Mouse (Mus musculus) kidney, adult 18-20 months (tissue): ENCODE results near the gene Thap2.

Experiments
- DNase-seq: peaks from one replicate; pipeline ENCODE4 v3.0.0; 2021

The Thap2 gene

DNA sequence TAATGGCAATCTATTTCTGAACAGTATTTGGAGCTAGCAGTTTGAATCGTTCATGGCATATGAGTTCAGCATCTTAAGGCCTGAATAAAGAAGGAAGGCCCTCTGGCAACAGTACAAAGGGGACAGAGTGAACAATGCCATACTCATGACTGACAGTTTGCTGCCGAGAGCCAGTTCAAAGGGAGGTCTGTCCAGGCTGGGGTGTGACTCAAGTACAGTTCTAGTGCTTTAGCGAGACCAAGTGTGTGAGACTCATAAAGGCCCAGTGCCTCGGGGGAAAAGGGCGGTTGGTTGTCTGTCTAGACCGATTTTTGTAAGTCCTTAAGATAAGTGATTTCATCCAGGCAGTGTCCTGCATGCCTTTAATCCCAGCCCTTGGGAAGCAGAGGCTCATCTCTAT lies 29.7 kb downstream of the Thap2 start:
- DNase-seq, result no peak

- no peak for DNase-seq
Observed at GRCm38 (mm10) chr10:115350810-115351397, 33.3 kb downstream of the Thap2 start.

DNA sequence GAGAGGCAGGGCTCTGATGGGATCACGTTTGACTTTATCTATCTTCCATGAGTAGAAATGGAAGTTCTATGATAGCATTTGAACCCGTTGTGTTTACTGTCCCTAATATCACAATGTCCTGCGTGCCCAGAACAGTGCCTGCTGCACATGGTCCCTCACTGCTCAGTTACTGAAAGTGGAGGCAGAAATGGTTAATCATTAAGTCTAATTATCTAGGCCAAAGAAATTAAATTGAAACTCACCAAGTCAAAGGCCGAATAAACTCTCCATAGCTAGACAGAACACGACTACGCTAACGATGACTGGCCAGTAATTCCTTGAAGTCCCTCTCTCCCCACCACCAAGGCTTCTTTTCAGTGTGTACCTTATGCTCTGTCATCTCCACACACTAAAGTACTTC lies 34.7 kb downstream of the Thap2 start:
- DNase-seq, result peak; percentile 53

- DNase-seq, result peak; percentile 25
Observed at GRCm38 (mm10) chr10:115349029-115349428, 35.2 kb downstream of the Thap2 start.

- DNase-seq, result no peak
Observed at GRCm38 (mm10) chr10:115348131-115348530, 36.1 kb downstream of the Thap2 start.

DNA sequence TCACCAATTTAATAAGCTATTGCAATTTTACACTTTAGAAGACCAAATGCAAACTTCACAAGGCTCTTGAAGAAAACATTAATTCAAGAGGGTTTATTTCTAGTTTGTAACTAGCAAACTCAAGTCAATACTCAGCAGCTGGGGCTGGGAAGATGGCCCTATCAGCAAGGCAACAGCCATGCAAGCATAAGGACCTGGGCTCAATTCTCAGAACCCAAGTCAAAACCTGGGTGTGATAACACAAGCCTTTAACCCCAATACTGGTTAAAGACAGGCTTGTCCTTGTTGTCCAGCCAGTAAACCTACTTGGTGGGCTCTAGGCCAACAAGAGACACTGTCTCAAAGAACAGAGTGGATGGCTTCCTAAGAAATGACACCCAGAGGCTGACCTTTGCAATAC lies 37.8 kb downstream of the Thap2 start:
- no peak for DNase-seq

- DNase-seq, result no peak
Observed at GRCm38 (mm10) chr10:115342771-115343425, 41.3 kb downstream of the Thap2 start.

DNA sequence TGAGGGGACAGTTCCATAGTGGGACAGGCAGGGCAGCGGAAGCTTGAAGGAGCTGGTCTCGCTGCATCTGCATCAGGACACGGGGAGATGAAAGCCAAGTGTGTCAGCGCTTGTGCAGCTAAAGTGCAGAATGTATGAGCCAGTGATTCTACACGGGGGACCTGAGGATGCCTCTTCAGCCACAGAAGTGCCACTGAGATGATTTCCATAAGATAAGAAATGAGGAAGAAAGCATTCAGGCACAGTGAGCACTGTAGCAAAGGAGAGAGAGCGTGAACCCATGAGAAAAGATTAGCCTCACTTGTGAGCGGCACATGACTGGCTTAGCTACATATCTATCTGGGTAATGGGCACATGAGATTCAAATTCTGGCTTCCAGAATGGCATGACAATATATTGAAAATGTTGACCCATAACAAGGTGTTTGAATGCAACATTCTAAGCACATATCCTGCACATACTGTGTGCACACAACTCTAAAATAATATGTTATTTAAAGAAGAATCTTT lies 44.4 kb downstream of the Thap2 start:
- no peak for DNase-seq

DNA sequence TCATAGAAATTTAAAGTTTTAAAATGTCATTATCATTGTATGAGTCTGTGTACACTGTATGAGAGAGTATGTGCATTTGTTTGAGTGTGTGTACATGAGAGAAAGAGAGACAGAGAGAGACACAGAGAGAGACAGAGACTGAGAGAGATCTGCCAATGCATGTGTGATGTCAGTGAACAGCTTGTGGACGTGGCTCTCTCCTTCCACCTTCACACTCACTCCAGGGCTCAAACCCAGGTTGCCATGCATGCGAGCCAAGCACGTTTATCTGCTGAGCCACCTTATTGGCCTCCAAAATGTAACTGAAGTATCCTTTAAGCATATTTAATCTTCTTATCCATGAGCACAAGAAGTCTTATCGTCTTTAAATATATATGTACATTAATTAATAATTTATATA lies 47.3 kb downstream of the Thap2 start:
- DNase-seq, result no peak

DNA sequence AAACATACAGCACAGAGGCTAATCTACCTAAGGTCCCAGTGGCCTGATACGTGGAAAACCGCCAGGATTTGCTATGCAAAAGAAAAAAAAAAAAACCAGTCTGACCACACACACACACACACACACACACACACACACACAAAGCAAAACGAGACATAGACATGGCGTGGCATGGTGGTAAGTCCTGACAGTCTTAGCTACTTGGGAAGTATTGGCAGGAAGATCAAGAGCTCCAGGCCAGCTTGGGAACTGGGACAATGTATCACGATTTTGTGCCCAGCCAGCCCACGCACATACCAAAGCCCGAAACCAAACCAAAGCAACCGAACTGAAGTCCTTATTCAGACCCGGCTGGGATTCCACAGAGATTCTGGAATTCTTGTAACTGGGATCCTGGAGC lies 50.7 kb downstream of the Thap2 start:
- DNase-seq, result no peak

DNA sequence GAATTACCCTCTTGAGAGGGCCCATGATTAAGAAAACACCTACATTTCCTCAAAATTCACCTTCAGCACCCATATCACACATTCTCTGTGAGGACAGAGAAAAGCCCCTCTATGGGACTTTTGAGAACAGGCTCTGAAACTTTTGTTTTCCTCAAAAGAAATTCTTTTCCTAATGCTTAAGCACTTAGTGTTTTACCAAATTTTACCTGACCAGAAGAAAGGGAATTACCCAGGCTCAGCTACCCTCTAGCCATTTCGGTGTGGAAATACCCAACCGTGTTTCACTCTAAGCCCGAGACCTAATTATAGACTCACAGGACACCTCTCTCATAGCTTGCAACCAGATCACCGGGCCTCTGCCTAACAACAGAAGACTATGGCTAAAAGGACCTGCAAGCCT lies 51.2 kb downstream of the Thap2 start:
- no peak for DNase-seq

DNA sequence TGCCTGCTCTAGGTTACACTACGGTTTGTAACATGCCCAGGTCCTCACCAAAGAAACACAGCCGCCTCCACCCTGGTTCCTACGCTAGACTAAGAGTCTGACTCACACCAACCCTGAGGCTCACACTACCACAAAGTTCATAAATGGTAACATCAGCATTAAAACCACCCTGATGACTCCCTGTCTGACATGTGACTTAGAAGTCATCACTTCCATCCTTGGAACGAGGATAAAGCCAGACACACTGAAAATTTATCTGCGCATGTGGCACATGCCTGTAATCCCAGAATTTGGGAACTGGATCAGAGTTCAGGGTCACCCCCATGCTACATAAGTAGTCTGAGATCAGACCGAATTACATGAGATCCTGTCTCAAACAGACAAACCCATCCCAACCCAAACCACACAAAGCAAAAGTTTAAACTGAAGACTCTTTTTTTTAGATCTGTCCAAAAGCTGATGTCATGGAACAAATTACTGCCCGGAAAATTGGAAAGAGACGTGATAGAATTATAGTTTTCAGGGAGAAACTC lies 51.8 kb downstream of the Thap2 start:
- no peak for DNase-seq

GRCm38 (mm10) chr10:115329010-115329530 lies 55.2 kb downstream of the Thap2 start:
- no peak for DNase-seq

- no peak for DNase-seq
Observed at GRCm38 (mm10) chr10:115328514-115328913, 55.7 kb downstream of the Thap2 start.

DNA sequence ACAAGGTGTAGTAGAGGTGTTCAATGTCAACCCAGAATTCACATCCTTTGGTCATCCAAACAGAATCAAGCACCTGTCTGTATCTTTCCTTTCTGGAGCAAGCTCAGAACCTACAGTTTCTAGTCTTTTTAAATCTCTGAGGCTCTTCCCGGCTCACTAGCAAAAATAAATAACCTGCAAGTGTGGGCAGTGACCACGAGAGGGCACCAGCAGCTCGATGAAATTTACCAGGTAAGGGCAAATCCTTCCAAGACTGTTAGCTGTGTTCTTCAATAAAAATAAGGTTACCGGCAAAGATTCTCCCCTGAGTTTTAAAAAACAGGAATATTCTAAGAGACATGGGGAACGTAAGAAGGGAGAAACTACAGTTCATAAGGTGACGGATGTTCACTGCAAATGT lies 60.9 kb downstream of the Thap2 start:
- peak; percentile 72 for DNase-seq

GRCm38 (mm10) chr10:115321317-115322035 lies 62.8 kb downstream of the Thap2 start:
- no peak for DNase-seq
